Mouse (Mus musculus): ENCODE results near the gene Gpr108. TPM values are rescaled to one million over a fixed set of nuclear protein-coding genes. Genes with fewer than 3 reads are reported as not detected.

Gene Gpr108
- total and polyA plus RNA-seq, 2 experiments from 2014 or later = 21.3 to 24.1 TPM

GRCm38 (mm10) chr17:57261796-57262195, 13.6 kb upstream of the Gpr108 start:
- no peak overlapping the region for H3K4me2 ChIP-seq (ENCODE audit: low read depth, low read length)
- DNase-seq (ENCODE audit: low spot score) (no peak), ATAC-seq (0 out of 2 replicates have a peak, but pooled peaks have one; percentile 22)
- no peaks in the 10 kb centered on the region for H3K36me3 ChIP-seq (ENCODE audit: insufficient read depth, low read length)
- H3K9ac ChIP-seq (replicated peaks; ENCODE audit: low read length) = no peak overlapping the region
- no peak overlapping the region for H3K27ac ChIP-seq
- no peaks in the 10 kb centered on the region for H3K27me3 ChIP-seq (ENCODE audit: insufficient read depth, low read length)
- TF ChIP-seq CTCF (IDR thresholded peaks at IDR 0.05; ENCODE audit: low read depth) = no peak
- 47% methylated on average over 1 of the region's 1 CpGs for WGBS
- H3K4me1 ChIP-seq (ENCODE audit: insufficient read depth, low read length) = no peaks in the 10 kb centered on the region
- no peaks in the 10 kb centered on the region for H3K9me3 ChIP-seq (ENCODE audit: low read length)
- no peak overlapping the region for H3K4me3 ChIP-seq (ENCODE audit: low read length)

DNA sequence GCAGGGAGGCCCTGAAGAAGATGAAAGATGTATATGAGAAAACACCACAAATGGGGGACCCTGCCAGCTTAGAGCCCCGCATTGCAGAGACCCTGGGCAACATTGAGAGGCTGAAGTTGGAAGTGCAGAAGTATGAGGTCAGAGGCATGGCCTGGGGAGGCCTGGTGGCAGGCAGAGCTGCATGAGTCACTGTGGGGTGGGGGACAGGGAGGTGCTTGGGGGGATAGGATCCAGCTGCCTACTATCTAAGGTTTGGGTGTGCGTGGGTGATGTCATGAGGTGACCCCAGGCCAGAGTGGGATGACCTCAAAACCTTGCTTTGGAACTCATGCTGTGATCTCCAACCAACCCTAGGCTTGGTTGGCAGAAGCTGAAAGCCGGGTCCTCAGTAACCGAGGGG, 13.0 kb upstream of the Gpr108 start:
- no peaks in the 10 kb centered on the region for H3K36me3 ChIP-seq (ENCODE audit: insufficient read depth, low read length)
- H3K4me3 ChIP-seq (ENCODE audit: low read length) = no peak overlapping the region
- no peak overlapping the region for H3K4me2 ChIP-seq (ENCODE audit: low read depth, low read length)
- no peaks in the 10 kb centered on the region for H3K9me3 ChIP-seq (ENCODE audit: low read length)
- ATAC-seq (no peak), DNase-seq (ENCODE audit: low spot score) (no peak)
- no peaks in the 10 kb centered on the region for H3K27me3 ChIP-seq (ENCODE audit: insufficient read depth, low read length)
- H3K9ac ChIP-seq (replicated peaks; ENCODE audit: low read length) = no peak overlapping the region
- TF ChIP-seq CTCF (IDR thresholded peaks at IDR 0.05; ENCODE audit: low read depth) = no peak
- H3K4me1 ChIP-seq (ENCODE audit: insufficient read depth, low read length) = no peaks in the 10 kb centered on the region
- WGBS = 90% methylated on average over 4 of the region's 4 CpGs
- H3K27ac ChIP-seq = no peak overlapping the region

GRCm38 (mm10) chr17:57260351-57260750, 12.1 kb upstream of the Gpr108 start:
- no peaks in the 10 kb centered on the region for H3K9me3 ChIP-seq (ENCODE audit: low read length)
- H3K27ac ChIP-seq = no peak overlapping the region
- ATAC-seq = no peak
- H3K4me1 ChIP-seq (ENCODE audit: insufficient read depth, low read length) = no peaks in the 10 kb centered on the region
- H3K9ac ChIP-seq (replicated peaks; ENCODE audit: low read length) = no peak overlapping the region
- H3K4me2 ChIP-seq (ENCODE audit: low read depth, low read length) = no peak overlapping the region
- 93% methylated on average over 9 of the region's 9 CpGs for WGBS
- no peaks in the 10 kb centered on the region for H3K27me3 ChIP-seq (ENCODE audit: insufficient read depth, low read length)
- TF ChIP-seq CTCF (IDR thresholded peaks at IDR 0.05; ENCODE audit: low read depth) = no peak
- DNase-seq (ENCODE audit: low spot score) = no peak
- H3K36me3 ChIP-seq (ENCODE audit: insufficient read depth, low read length) = no peaks in the 10 kb centered on the region
- H3K4me3 ChIP-seq (ENCODE audit: low read length) = no peak overlapping the region

DNA sequence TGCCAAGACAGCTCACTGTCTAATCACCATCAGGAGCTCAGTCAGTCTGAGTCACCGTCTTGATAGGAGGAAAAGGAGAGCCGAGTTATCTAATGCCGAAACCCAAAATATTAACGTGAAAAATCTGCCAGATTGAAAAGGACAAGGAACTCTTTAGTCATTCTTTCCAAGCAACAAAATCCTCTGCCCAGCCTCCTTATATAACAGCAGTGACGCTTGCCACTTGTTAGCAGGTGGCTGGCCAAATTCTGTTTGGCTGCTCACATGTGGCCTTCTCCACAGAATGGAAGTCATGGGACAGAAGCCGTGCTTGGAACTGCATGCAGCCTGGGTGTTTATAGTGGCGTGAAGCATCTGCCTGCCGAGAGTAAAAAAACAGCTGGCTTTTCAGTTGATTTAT, 11.5 kb upstream of the Gpr108 start:
- H3K4me1 ChIP-seq (ENCODE audit: insufficient read depth, low read length) = no peaks in the 10 kb centered on the region
- no peaks in the 10 kb centered on the region for H3K27me3 ChIP-seq (ENCODE audit: insufficient read depth, low read length)
- DNase-seq (ENCODE audit: low spot score) (no peak), ATAC-seq (no peak)
- H3K9me3 ChIP-seq (ENCODE audit: low read length) = no peaks in the 10 kb centered on the region
- TF ChIP-seq CTCF (IDR thresholded peaks at IDR 0.05; ENCODE audit: low read depth) = no peak
- no peak overlapping the region for H3K4me3 ChIP-seq (ENCODE audit: low read length)
- no peak overlapping the region for H3K27ac ChIP-seq
- H3K36me3 ChIP-seq (ENCODE audit: insufficient read depth, low read length) = no peaks in the 10 kb centered on the region
- no peak overlapping the region for H3K4me2 ChIP-seq (ENCODE audit: low read depth, low read length)
- H3K9ac ChIP-seq (replicated peaks; ENCODE audit: low read length) = no peak overlapping the region
- WGBS = 92% methylated on average over 8 of the region's 8 CpGs

DNA sequence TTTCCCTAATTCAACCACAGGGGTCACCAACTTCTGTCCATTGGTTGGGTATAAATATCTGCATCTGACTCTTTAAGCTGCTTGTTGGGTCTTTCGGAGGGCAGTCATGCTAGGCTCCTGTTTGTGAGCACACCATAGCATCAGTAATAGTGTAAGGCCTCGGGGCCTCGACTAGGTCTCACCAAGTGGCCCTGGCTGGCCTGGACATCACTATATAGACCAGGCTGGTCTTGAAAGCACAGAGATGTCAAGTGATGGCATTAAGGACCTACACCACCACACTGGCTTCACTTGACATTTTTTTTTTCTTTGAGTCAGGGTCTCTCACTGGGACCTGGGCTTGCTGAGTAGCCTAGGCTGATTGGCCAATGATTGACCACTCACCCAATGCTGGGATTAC, 9.9 kb upstream of the Gpr108 start:
- DNase-seq (ENCODE audit: low spot score) = no peak
- ATAC-seq = no peak
- no peak overlapping the region for H3K27ac ChIP-seq
- H3K9ac ChIP-seq (replicated peaks; ENCODE audit: low read length) = no peak overlapping the region
- 93% methylated on average over 3 of the region's 3 CpGs for WGBS
- H3K4me3 ChIP-seq (ENCODE audit: low read length) = no peak overlapping the region
- no peaks in the 10 kb centered on the region for H3K27me3 ChIP-seq (ENCODE audit: insufficient read depth, low read length)
- no peaks in the 10 kb centered on the region for H3K9me3 ChIP-seq (ENCODE audit: low read length)
- no peaks in the 10 kb centered on the region for H3K36me3 ChIP-seq (ENCODE audit: insufficient read depth, low read length)
- H3K4me1 ChIP-seq (ENCODE audit: insufficient read depth, low read length) = no peaks in the 10 kb centered on the region
- no peak for TF ChIP-seq CTCF (IDR thresholded peaks at IDR 0.05; ENCODE audit: low read depth)
- no peak overlapping the region for H3K4me2 ChIP-seq (ENCODE audit: low read depth, low read length)

- Histone ChIP-seq H3K4me3 (ENCODE audit: low read length) (no peak overlapping the region), H3K9ac (replicated peaks; ENCODE audit: low read length) (no peak overlapping the region), H3K4me2 (ENCODE audit: low read depth, low read length) (no peak overlapping the region), H3K36me3 (ENCODE audit: insufficient read depth, low read length) (no peaks in the 10 kb centered on the region), H3K9me3 (ENCODE audit: low read length) (no peaks in the 10 kb centered on the region), H3K27me3 (ENCODE audit: insufficient read depth, low read length) (no peaks in the 10 kb centered on the region), H3K27ac (no peak overlapping the region), H3K4me1 (ENCODE audit: insufficient read depth, low read length) (no peaks in the 10 kb centered on the region)
- no peak for DNase-seq (ENCODE audit: low spot score)
- WGBS = 97% methylated on average over 22 of the region's 22 CpGs
- no peak for TF ChIP-seq CTCF (IDR thresholded peaks at IDR 0.05; ENCODE audit: low read depth)
- no peak for ATAC-seq
Observed at GRCm38 (mm10) chr17:57256921-57257485, 8.8 kb upstream of the Gpr108 start.

DNA sequence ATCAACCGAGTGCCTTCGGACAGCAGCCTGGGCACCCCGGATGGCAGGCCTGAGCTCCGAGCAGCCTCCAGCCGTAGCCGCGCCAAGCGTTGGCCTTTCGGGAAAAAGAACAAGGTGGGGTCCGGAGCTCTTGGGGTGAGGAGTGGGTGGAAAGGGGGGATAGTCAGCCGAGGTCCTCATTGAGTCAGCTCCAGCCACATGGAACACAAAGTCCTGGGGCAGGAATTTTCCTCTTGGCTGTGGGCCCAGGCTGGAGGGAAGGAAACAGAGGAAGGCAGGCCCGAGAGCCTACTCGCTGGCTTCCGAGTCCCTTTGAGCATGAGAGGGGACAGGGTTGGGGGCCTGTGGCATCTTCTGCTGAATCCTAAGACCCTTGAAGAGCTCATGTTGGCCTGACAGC, 7.1 kb upstream of the Gpr108 start:
- WGBS = 85% methylated on average over 14 of the region's 14 CpGs
- DNase-seq (ENCODE audit: low spot score) = no peak
- no peak overlapping the region for H3K27ac ChIP-seq
- H3K9ac ChIP-seq (replicated peaks; ENCODE audit: low read length) = no peak overlapping the region
- no peak overlapping the region for H3K4me2 ChIP-seq (ENCODE audit: low read depth, low read length)
- no peaks in the 10 kb centered on the region for H3K27me3 ChIP-seq (ENCODE audit: insufficient read depth, low read length)
- no peaks in the 10 kb centered on the region for H3K36me3 ChIP-seq (ENCODE audit: insufficient read depth, low read length)
- no peak for TF ChIP-seq CTCF (IDR thresholded peaks at IDR 0.05; ENCODE audit: low read depth)
- H3K4me3 ChIP-seq (ENCODE audit: low read length) = no peak overlapping the region
- no peak for ATAC-seq
- H3K9me3 ChIP-seq (ENCODE audit: low read length) = no peaks in the 10 kb centered on the region
- 0 out of 2 replicates have a peak, but pooled peaks cover 2% of the 10 kb centered on the region for H3K4me1 ChIP-seq (ENCODE audit: insufficient read depth, low read length)

All from hindbrain, postnatal 0 days (tissue).